Mouse (Mus musculus): ENCODE data around the gene Rap1b. TPM values are rescaled to one million over a fixed set of nuclear protein-coding genes. Genes with fewer than 3 reads are reported as not detected.

Rap1b gene
- polyA plus RNA-seq, 1 experiment from 2014 or later, result 174 TPM

- 89% methylated on average over 7 of the region's 7 CpGs for WGBS
- Histone ChIP-seq H3K36me3 (ENCODE audit: insufficient read depth, low read length) (no peaks in the 10 kb centered on the region), H3K27me3 (ENCODE audit: insufficient read depth, low read length) (no peaks in the 10 kb centered on the region), H3K4me3 (replicated peaks; ENCODE audit: low read depth, low read length) (no peak overlapping the region), H3K4me2 (ENCODE audit: low read length) (no peak overlapping the region), H3K9me3 (replicated peaks; ENCODE audit: low read length) (no peaks in the 10 kb centered on the region), H3K27ac (no peak overlapping the region), H3K9ac (ENCODE audit: low read depth, low read length) (no peak overlapping the region), H3K4me1 (replicated peaks; ENCODE audit: insufficient read depth, low read length) (peaks cover 12% of the 10 kb centered on the region)
- TF ChIP-seq CTCF (IDR thresholded peaks at IDR 0.05; ENCODE audit: low read depth), result no peak
- DNase-seq (ENCODE audit: low spot score), result no peak
- ATAC-seq (replicated peaks; ENCODE audit: low FRiP score, low read depth), result no peak
Measured at GRCm38 (mm10) chr10:117829472-117830155, 16.2 kb downstream of the Rap1b start.

GRCm38 (mm10) chr10:117829022-117829421, 16.8 kb downstream of the Rap1b start:
- Histone ChIP-seq H3K9me3 (replicated peaks; ENCODE audit: low read length) (no peaks in the 10 kb centered on the region), H3K27me3 (ENCODE audit: insufficient read depth, low read length) (no peaks in the 10 kb centered on the region), H3K4me3 (replicated peaks; ENCODE audit: low read depth, low read length) (no peak overlapping the region), H3K4me1 (replicated peaks; ENCODE audit: insufficient read depth, low read length) (peaks cover 12% of the 10 kb centered on the region), H3K4me2 (ENCODE audit: low read length) (no peak overlapping the region), H3K9ac (ENCODE audit: low read depth, low read length) (no peak overlapping the region), H3K27ac (no peak overlapping the region), H3K36me3 (ENCODE audit: insufficient read depth, low read length) (no peaks in the 10 kb centered on the region)
- no peak for TF ChIP-seq CTCF (IDR thresholded peaks at IDR 0.05; ENCODE audit: low read depth)
- DNase-seq (ENCODE audit: low spot score) (no peak), ATAC-seq (replicated peaks; ENCODE audit: low FRiP score, low read depth) (no peak)
- 57% methylated on average over 4 of the region's 4 CpGs for WGBS

GRCm38 (mm10) chr10:117828536-117828935, 17.3 kb downstream of the Rap1b start:
- H3K4me3 ChIP-seq (replicated peaks; ENCODE audit: low read depth, low read length), result no peak overlapping the region
- ATAC-seq (replicated peaks; ENCODE audit: low FRiP score, low read depth), result no peak
- no peak overlapping the region for H3K27ac ChIP-seq
- WGBS, result 39% methylated on average over 4 of the region's 4 CpGs
- H3K4me2 ChIP-seq (ENCODE audit: low read length), result no peak overlapping the region
- H3K9me3 ChIP-seq (replicated peaks; ENCODE audit: low read length), result no peaks in the 10 kb centered on the region
- H3K27me3 ChIP-seq (ENCODE audit: insufficient read depth, low read length), result no peaks in the 10 kb centered on the region
- no peak overlapping the region for H3K9ac ChIP-seq (ENCODE audit: low read depth, low read length)
- H3K36me3 ChIP-seq (ENCODE audit: insufficient read depth, low read length), result peaks cover under 1% of the 10 kb centered on the region; the same call in 1 of the 2 replicates
- DNase-seq (ENCODE audit: low spot score), result no peak
- H3K4me1 ChIP-seq (replicated peaks; ENCODE audit: insufficient read depth, low read length), result peaks cover 12% of the 10 kb centered on the region
- no peak for TF ChIP-seq CTCF (IDR thresholded peaks at IDR 0.05; ENCODE audit: low read depth)

GRCm38 (mm10) chr10:117824647-117825046, 21.2 kb downstream of the Rap1b start:
- H3K4me2 ChIP-seq (ENCODE audit: low read length), result no peak overlapping the region
- H3K4me3 ChIP-seq (replicated peaks; ENCODE audit: low read depth, low read length), result no peak overlapping the region
- H3K4me1 ChIP-seq (replicated peaks; ENCODE audit: insufficient read depth, low read length), result peaks cover 12% of the 10 kb centered on the region
- no peak overlapping the region for H3K9ac ChIP-seq (ENCODE audit: low read depth, low read length)
- no peaks in the 10 kb centered on the region for H3K9me3 ChIP-seq (replicated peaks; ENCODE audit: low read length)
- ATAC-seq (replicated peaks; ENCODE audit: low FRiP score, low read depth) (no peak), DNase-seq (ENCODE audit: low spot score) (no peak)
- 50% methylated on average over 4 of the region's 4 CpGs for WGBS
- no peaks in the 10 kb centered on the region for H3K27me3 ChIP-seq (ENCODE audit: insufficient read depth, low read length)
- H3K27ac ChIP-seq, result no peak overlapping the region
- no peak for TF ChIP-seq CTCF (IDR thresholded peaks at IDR 0.05; ENCODE audit: low read depth)
- peaks cover 23% of the 10 kb centered on the region for H3K36me3 ChIP-seq (ENCODE audit: insufficient read depth, low read length)

GRCm38 (mm10) chr10:117824139-117824538, 21.7 kb downstream of the Rap1b start:
- no peak; the same call in 1 of the 2 replicates for TF ChIP-seq CTCF (IDR thresholded peaks at IDR 0.05; ENCODE audit: low read depth)
- Histone ChIP-seq H3K9me3 (replicated peaks; ENCODE audit: low read length) (no peaks in the 10 kb centered on the region), H3K4me2 (ENCODE audit: low read length) (no peak overlapping the region), H3K4me3 (replicated peaks; ENCODE audit: low read depth, low read length) (no peak overlapping the region), H3K9ac (ENCODE audit: low read depth, low read length) (no peak overlapping the region), H3K36me3 (ENCODE audit: insufficient read depth, low read length) (peaks cover 23% of the 10 kb centered on the region), H3K4me1 (replicated peaks; ENCODE audit: insufficient read depth, low read length) (peaks cover 11% of the 10 kb centered on the region), H3K27me3 (ENCODE audit: insufficient read depth, low read length) (no peaks in the 10 kb centered on the region), H3K27ac (no peak overlapping the region)
- WGBS, result 70% methylated on average over 4 of the region's 4 CpGs
- ATAC-seq (replicated peaks; ENCODE audit: low FRiP score, low read depth), result no peak
- no peak for DNase-seq (ENCODE audit: low spot score)

GRCm38 (mm10) chr10:117823321-117823720, 22.5 kb downstream of the Rap1b start:
- no peak for ATAC-seq (replicated peaks; ENCODE audit: low FRiP score, low read depth)
- H3K9ac ChIP-seq (ENCODE audit: low read depth, low read length), result no peak overlapping the region
- no peak overlapping the region for H3K4me3 ChIP-seq (replicated peaks; ENCODE audit: low read depth, low read length)
- DNase-seq (ENCODE audit: low spot score), result no peak
- H3K27ac ChIP-seq, result no peak overlapping the region
- WGBS, result 80% methylated on average over 6 of the region's 6 CpGs
- H3K27me3 ChIP-seq (ENCODE audit: insufficient read depth, low read length), result no peaks in the 10 kb centered on the region
- H3K36me3 ChIP-seq (ENCODE audit: insufficient read depth, low read length), result peaks cover 27% of the 10 kb centered on the region
- H3K4me2 ChIP-seq (ENCODE audit: low read length), result no peak overlapping the region
- no peak for TF ChIP-seq CTCF (IDR thresholded peaks at IDR 0.05; ENCODE audit: low read depth)
- no peaks in the 10 kb centered on the region for H3K9me3 ChIP-seq (replicated peaks; ENCODE audit: low read length)
- H3K4me1 ChIP-seq (replicated peaks; ENCODE audit: insufficient read depth, low read length), result peaks cover 3% of the 10 kb centered on the region; the same call in 1 of the 2 replicates

All from kidney, postnatal 0 days (tissue).